Mouse (Mus musculus): ENCODE data around the gene Gm3543. TPM values are rescaled to one million over a fixed set of nuclear protein-coding genes. Genes with fewer than 3 reads are reported as not detected.
"Not testable (repeated sequence)": the region's sequence is repeated elsewhere in the genome, so short reads cannot be mapped to it uniquely, and the experiment has no call there.

The Gm3543 gene
- polyA plus RNA-seq (2014; fragmentation: Nextera tagmentation; extraction: Ambion mirVana) = not detected in 2 replicates

- not testable (repeated sequence) for H3K4me1 ChIP-seq (replicated peaks; ENCODE audit: control insufficient read depth, insufficient read depth, low read length); H3K27ac ChIP-seq (ENCODE audit: low read depth, low read length); H3K27me3 ChIP-seq (ENCODE audit: control insufficient read depth, insufficient read depth, low read length); DNase-seq (ENCODE audit: low spot score); ATAC-seq (ENCODE audit: low FRiP score); H3K9ac ChIP-seq (ENCODE audit: low read depth, low read length); H3K4me3 ChIP-seq (ENCODE audit: low read depth, low read length); H3K36me3 ChIP-seq (ENCODE audit: control insufficient read depth, insufficient read depth, low read length); H3K4me2 ChIP-seq (replicated peaks; ENCODE audit: low read depth, low read length); H3K9me3 ChIP-seq (ENCODE audit: control insufficient read depth, low read length)
- no CpG with 5 or more reads among the region's 1 CpGs for WGBS
Measured at GRCm38 (mm10) chr14:41983225-41983624, at the start of gene Gm3543. Gene Gm3543, minus strand, starts transcription at chr14:41983325.

GRCm38 (mm10) chr14:41968596-41968995, 14.5 kb downstream of the Gm3543 start:
- H3K36me3 ChIP-seq (ENCODE audit: control insufficient read depth, insufficient read depth, low read length); H3K4me3 ChIP-seq (ENCODE audit: low read depth, low read length); H3K9ac ChIP-seq (ENCODE audit: low read depth, low read length); H3K9me3 ChIP-seq (ENCODE audit: control insufficient read depth, low read length); DNase-seq (ENCODE audit: low spot score); ATAC-seq (ENCODE audit: low FRiP score); H3K4me1 ChIP-seq (replicated peaks; ENCODE audit: control insufficient read depth, insufficient read depth, low read length); H3K27me3 ChIP-seq (ENCODE audit: control insufficient read depth, insufficient read depth, low read length); H3K4me2 ChIP-seq (replicated peaks; ENCODE audit: low read depth, low read length); H3K27ac ChIP-seq (ENCODE audit: low read depth, low read length): not testable (repeated sequence)
- 75% methylated on average over 3 of the region's 3 CpGs for WGBS

GRCm38 (mm10) chr14:41967827-41968226, 15.3 kb downstream of the Gm3543 start, which contains the start of gene Gm6401:
Gene Gm6401, minus strand, starts transcription at chr14:41967927.
- H3K4me3 ChIP-seq (ENCODE audit: low read depth, low read length); H3K27ac ChIP-seq (ENCODE audit: low read depth, low read length); DNase-seq (ENCODE audit: low spot score); H3K9ac ChIP-seq (ENCODE audit: low read depth, low read length); H3K4me2 ChIP-seq (replicated peaks; ENCODE audit: low read depth, low read length); ATAC-seq (ENCODE audit: low FRiP score); H3K36me3 ChIP-seq (ENCODE audit: control insufficient read depth, insufficient read depth, low read length); H3K27me3 ChIP-seq (ENCODE audit: control insufficient read depth, insufficient read depth, low read length); H3K4me1 ChIP-seq (replicated peaks; ENCODE audit: control insufficient read depth, insufficient read depth, low read length); H3K9me3 ChIP-seq (ENCODE audit: control insufficient read depth, low read length): not testable (repeated sequence)
- 71% methylated on average over 1 of the region's 1 CpGs for WGBS

- H3K36me3 ChIP-seq (ENCODE audit: control insufficient read depth, insufficient read depth, low read length); H3K27me3 ChIP-seq (ENCODE audit: control insufficient read depth, insufficient read depth, low read length); ATAC-seq (ENCODE audit: low FRiP score); H3K4me1 ChIP-seq (replicated peaks; ENCODE audit: control insufficient read depth, insufficient read depth, low read length); H3K27ac ChIP-seq (ENCODE audit: low read depth, low read length); DNase-seq (ENCODE audit: low spot score); H3K9ac ChIP-seq (ENCODE audit: low read depth, low read length); H3K4me2 ChIP-seq (replicated peaks; ENCODE audit: low read depth, low read length); H3K4me3 ChIP-seq (ENCODE audit: low read depth, low read length); H3K9me3 ChIP-seq (ENCODE audit: control insufficient read depth, low read length): not testable (repeated sequence)
- 68% methylated on average over 4 of the region's 4 CpGs for WGBS
Measured at GRCm38 (mm10) chr14:41964095-41964494, 19.0 kb downstream of the Gm3543 start.

- not testable (repeated sequence) for H3K4me1 ChIP-seq (replicated peaks; ENCODE audit: control insufficient read depth, insufficient read depth, low read length); H3K4me2 ChIP-seq (replicated peaks; ENCODE audit: low read depth, low read length); DNase-seq (ENCODE audit: low spot score); H3K4me3 ChIP-seq (ENCODE audit: low read depth, low read length); H3K27me3 ChIP-seq (ENCODE audit: control insufficient read depth, insufficient read depth, low read length); H3K27ac ChIP-seq (ENCODE audit: low read depth, low read length); ATAC-seq (ENCODE audit: low FRiP score); H3K9ac ChIP-seq (ENCODE audit: low read depth, low read length); H3K9me3 ChIP-seq (ENCODE audit: control insufficient read depth, low read length); H3K36me3 ChIP-seq (ENCODE audit: control insufficient read depth, insufficient read depth, low read length)
- 64% methylated on average over 1 of the region's 2 CpGs for WGBS
Measured at GRCm38 (mm10) chr14:41943695-41944094, 39.4 kb downstream of the Gm3543 start, which contains the start of gene 1700024B05Rik. Gene 1700024B05Rik, plus strand, starts transcription at chr14:41943995.

Other genes with a start within 250 kb of the Gm3543 start
- not detected in 2 replicates for gene Gm7929, start 232.7 kb downstream of the Gm3543 start, polyA plus RNA-seq (2014; fragmentation: Nextera tagmentation; extraction: Ambion mirVana)
- not detected in 2 replicates for gene Gm47189, start 210.9 kb downstream of the Gm3543 start, polyA plus RNA-seq (2014; fragmentation: Nextera tagmentation; extraction: Ambion mirVana)
- gene Gm7980, start 76.0 kb downstream of the Gm3543 start, polyA plus RNA-seq (2014; fragmentation: Nextera tagmentation; extraction: Ambion mirVana) = not detected in 2 replicates
- gene 1700049E17Rik1, start 58.4 kb downstream of the Gm3543 start, polyA plus RNA-seq (2014; fragmentation: Nextera tagmentation; extraction: Ambion mirVana) = not detected in 2 replicates
- not detected in 2 replicates for gene 1700024B05Rik, start 39.3 kb downstream of the Gm3543 start, polyA plus RNA-seq (2014; fragmentation: Nextera tagmentation; extraction: Ambion mirVana)
- gene Gm6401, start 15.4 kb downstream of the Gm3543 start, polyA plus RNA-seq (2014; fragmentation: Nextera tagmentation; extraction: Ambion mirVana) = not detected in 2 replicates
- not detected in 2 replicates for gene Gm7951, start 134.0 kb upstream of the Gm3543 start, polyA plus RNA-seq (2014; fragmentation: Nextera tagmentation; extraction: Ambion mirVana)
- not detected in 2 replicates for gene Gm17027, start 179.3 kb upstream of the Gm3543 start, polyA plus RNA-seq (2014; fragmentation: Nextera tagmentation; extraction: Ambion mirVana)
- gene Gm3573, start 207.5 kb upstream of the Gm3543 start, polyA plus RNA-seq (2014; fragmentation: Nextera tagmentation; extraction: Ambion mirVana) = not detected in 2 replicates